Comparison of ENCODE assay signal across 8 mouse cellular contexts in the genomic region with DNA sequence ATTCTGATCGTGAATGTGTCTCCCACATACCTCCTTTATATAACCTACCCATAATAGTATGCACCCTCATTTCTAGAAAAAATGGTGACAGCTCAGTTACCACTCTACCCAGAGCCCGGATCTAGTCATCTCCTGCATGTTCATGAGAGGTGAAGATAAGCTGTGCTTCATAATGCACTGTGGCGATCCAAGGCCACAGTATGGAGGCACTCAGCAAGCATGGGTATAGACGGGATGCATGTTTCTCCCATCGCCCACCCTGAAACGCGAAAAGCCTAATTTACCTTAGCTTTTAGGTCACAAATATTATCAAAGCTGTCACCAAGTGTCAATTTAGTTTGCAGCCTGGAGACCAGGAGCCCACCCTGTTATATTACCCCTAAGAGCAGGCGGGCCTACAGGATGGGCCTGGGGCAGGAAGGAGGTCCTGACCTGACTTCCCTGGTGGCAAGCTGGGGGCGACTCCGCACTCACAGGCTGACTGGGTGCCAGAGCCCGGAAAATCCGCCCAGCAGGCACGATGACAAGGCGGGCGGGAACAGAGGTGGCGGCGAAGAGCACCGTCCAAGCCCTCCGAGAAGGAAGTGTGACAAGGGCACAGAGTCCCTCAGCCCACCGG. TPM values are rescaled to one million over a fixed set of nuclear protein-coding genes. Genes with fewer than 3 reads are reported as not detected.
A peak's percentile ranks its signal among the peaks of the same experiment; 100 is the strongest.
DNase-seq lines count a peak whose midpoint lies in the region; ATAC-seq and TF ChIP-seq lines count a peak whose summit lies in the region.

No protein-coding gene starts in this region.

- H3K4me3 ChIP-seq in heart, embryonic 11.5 days (ENCODE audit: low read depth, low read length), result peak overlapping the region; percentile 85
- H3K4me3 ChIP-seq in C2C12 (ENCODE audit: insufficient read depth, poor library complexity, severe bottlenecking), result peak overlapping the region; percentile 78
- peak overlapping the region; percentile 92 for H3K4me3 ChIP-seq in hindbrain, embryonic 11.5 days (ENCODE audit: low read depth, low read length)
- H3K4me3 ChIP-seq in liver, embryonic 12.5 days, result peak overlapping the region; percentile 88

- no peaks in the 10 kb centered on the region for H3K27me3 ChIP-seq in heart, embryonic 11.5 days (ENCODE audit: control insufficient read depth, insufficient read depth, low read length)
- H3K27me3 ChIP-seq in C2C12 (ENCODE audit: control insufficient read depth, insufficient read depth, insufficient read length), result no peaks in the 10 kb centered on the region
- no peaks in the 10 kb centered on the region for H3K27me3 ChIP-seq in hindbrain, embryonic 11.5 days (ENCODE audit: control insufficient read depth, insufficient read depth, low read length)
- no peaks in the 10 kb centered on the region for H3K27me3 ChIP-seq in liver, embryonic 12.5 days (replicated peaks)

- peaks cover 52% of the 10 kb centered on the region for H3K79me2 ChIP-seq in C2C12 (ENCODE audit: control insufficient read depth, insufficient read depth)

- WGBS in heart, embryonic 11.5 days (ENCODE audit: insufficient replicate concordance), result 2% methylated on average over 20 of the region's 20 CpGs
- 6% methylated on average over 20 of the region's 20 CpGs for WGBS in hindbrain, embryonic 11.5 days
- 2% methylated on average over 20 of the region's 20 CpGs for WGBS in liver, embryonic 12.5 days (ENCODE audit: insufficient replicate concordance)

- peak overlapping the region; percentile 95 for H3K9ac ChIP-seq in heart, embryonic 11.5 days (ENCODE audit: low read depth, low read length)
- H3K9ac ChIP-seq in hindbrain, embryonic 11.5 days (ENCODE audit: low read depth, low read length), result peak overlapping the region; percentile 97
- peak overlapping the region; percentile 85 for H3K9ac ChIP-seq in liver, embryonic 12.5 days

- peak overlapping the region; percentile 83 for H3K4me2 ChIP-seq in heart, embryonic 11.5 days
- peak overlapping the region; percentile 92 for H3K4me2 ChIP-seq in hindbrain, embryonic 11.5 days (replicated peaks; ENCODE audit: low read depth, low read length)
- H3K4me2 ChIP-seq in liver, embryonic 12.5 days, result peak overlapping the region; percentile 90

- peak; percentile 78 for ATAC-seq in heart, embryonic 11.5 days (replicated peaks; ENCODE audit: insufficient number of reproducible peaks, low FRiP score, low TSS enrichment)
- ATAC-seq in hindbrain, embryonic 11.5 days (ENCODE audit: low FRiP score), result peak; percentile 81
- ATAC-seq in liver, embryonic 12.5 days, result peak; percentile 80

- H3K9me3 ChIP-seq in heart, embryonic 11.5 days (replicated peaks; ENCODE audit: control insufficient read depth, low read length), result no peaks in the 10 kb centered on the region
- H3K9me3 ChIP-seq in hindbrain, embryonic 11.5 days (ENCODE audit: control insufficient read depth, low read length), result no peaks in the 10 kb centered on the region
- no peaks in the 10 kb centered on the region for H3K9me3 ChIP-seq in liver, embryonic 12.5 days (replicated peaks)

- TF ChIP-seq CTCF in C2C12 (IDR thresholded peaks at IDR 0.05; ENCODE audit: control insufficient read depth, insufficient read depth, insufficient read length), result no peak

- DNase-seq in heart, adult 11 months, result no peak
- DNase-seq in c-Kit-positive CD71-negative TER-119-negative erythroid progenitor cells, embryonic 14.5 days (ENCODE audit: low read depth), result peak; percentile 40
- no peak for DNase-seq in hindbrain, embryonic 11.5 days (ENCODE audit: low spot score)
- peak; percentile 42 for DNase-seq in right cerebral cortex, postnatal 25 days
- no peak for DNase-seq in gastrocnemius, postnatal 14 days

- peak overlapping the region; percentile 97 for H3ac ChIP-seq in C2C12 (ENCODE audit: control insufficient read depth, insufficient read length, low read depth)

- peak overlapping the region; percentile 98 for H3K27ac ChIP-seq in heart, embryonic 11.5 days (ENCODE audit: low read depth, low read length)
- peak overlapping the region; percentile 90 for H3K27ac ChIP-seq in hindbrain, embryonic 11.5 days (ENCODE audit: low read depth, low read length)
- peak overlapping the region; percentile 96 for H3K27ac ChIP-seq in liver, embryonic 12.5 days

- H3K36me3 ChIP-seq in heart, embryonic 11.5 days (ENCODE audit: control insufficient read depth, insufficient read depth, low read length), result no peaks in the 10 kb centered on the region
- no peaks in the 10 kb centered on the region for H3K36me3 ChIP-seq in C2C12 (ENCODE audit: control insufficient read depth, insufficient read depth)
- H3K36me3 ChIP-seq in hindbrain, embryonic 11.5 days (ENCODE audit: control insufficient read depth, insufficient read depth, low read length), result no peaks in the 10 kb centered on the region
- H3K36me3 ChIP-seq in liver, embryonic 12.5 days, result 0 out of 2 replicates have a peak, but pooled peaks cover 3% of the 10 kb centered on the region

- H3K4me1 ChIP-seq in heart, embryonic 11.5 days (ENCODE audit: control insufficient read depth, insufficient read depth, low read length), result peaks cover 6% of the 10 kb centered on the region
- H3K4me1 ChIP-seq in hindbrain, embryonic 11.5 days (replicated peaks; ENCODE audit: control insufficient read depth, insufficient read depth, low read length), result no peaks in the 10 kb centered on the region
- H3K4me1 ChIP-seq in liver, embryonic 12.5 days, result peaks cover 19% of the 10 kb centered on the region

- intact Hi-C loops in gastrocnemius, postnatal 14 days (cut with DNase I; ENCODE audit: low total_unique reads), result no loop called here

- H3K79me3 ChIP-seq in C2C12 (ENCODE audit: low read depth), result peaks cover 27% of the 10 kb centered on the region

TF ChIP-seq in C2C12, 6 proteins besides CTCF, POLR2A, EP300 and RAD21:
- TF ChIP-seq MYOD1 (IDR thresholded peaks at IDR 0.05; ENCODE audit: control insufficient read depth, insufficient read length, low read depth) (no peak), FOSL1 (IDR thresholded peaks at IDR 0.05; ENCODE audit: insufficient read depth, low read length, poor library complexity, severe bottlenecking) (no peak), USF1 (IDR thresholded peaks at IDR 0.05; ENCODE audit: low read depth) (no peak), CEBPB (IDR thresholded peaks at IDR 0.05; ENCODE audit: low read depth) (no peak), MYOG (IDR thresholded peaks at IDR 0.05; ENCODE audit: control insufficient read depth, extremely low read depth, insufficient read length) (no peak), MAX (IDR thresholded peaks at IDR 0.05) (no peak)
TF ChIP-seq in C2C12: peak in this region for 0.

RNA-seq across cellular contexts. Expression of gene Cep83, which starts 0.5 kb away (rescaled TPM):
- 20.3 and 20.7 TPM in 2 replicates for polyA plus RNA-seq in heart, embryonic 11.5 days (2014; fragmentation: Nextera tagmentation; extraction: Ambion mirVana)
- 5.6 TPM for polyA plus RNA-seq in C2C12 (2012; fragmentation: generic; extraction: Trizol)
- polyA plus RNA-seq in hindbrain, embryonic 11.5 days (2014; fragmentation: Nextera tagmentation; extraction: Ambion mirVana), result 23.1 and 26.8 TPM in 2 replicates
- polyA plus RNA-seq in liver, embryonic 12.5 days (2016; fragmentation: Nextera tagmentation; extraction: Ambion mirVana), result 14.7 and 15.2 TPM in 2 replicates
- total RNA-seq in gastrocnemius, postnatal 14 days (2021), result 10 to 100 TPM; 12.2 to 13.4 TPM

Comparison
In these comparisons a context has a peak if more than half of its experiments do, and no peak if none do; other contexts are left out.
1. DNase-seq: peak in c-Kit-positive CD71-negative TER-119-negative erythroid progenitor cells, embryonic 14.5 days (single experiment) and right cerebral cortex, postnatal 25 days (single experiment); none in heart, adult 11 months (single experiment), hindbrain, embryonic 11.5 days (single experiment) and gastrocnemius, postnatal 14 days (single experiment).
2. Peak in every context shown above with its lines, with median percentiles within 50 percentile points of each other: ATAC-seq, H3K27ac ChIP-seq, H3K4me2 ChIP-seq, H3K4me3 ChIP-seq and H3K9ac ChIP-seq.